Mouse (Mus musculus) heart, embryonic 14.5 days (tissue): Measurements from ENCODE around the gene Rgs6. TPM values are rescaled to one million over a fixed set of nuclear protein-coding genes. Genes with fewer than 3 reads are reported as not detected.

Source experiments
- ATAC-seq: fragments of 200-750 bp; cut with Nextera tagmentation; 2 replicates; pipeline ENCODE4 v1.8.0; 2017; ENCODE audit warnings: low read depth, moderate TSS enrichment; ENCODE audit not compliant: insufficient number of reproducible peaks, insufficient read depth, low FRiP score
- H3K27ac ChIP-seq, 2 experiments: fragments of 200-500 bp in 1 of 2; fragments of 300-500 bp in 1 of 2; sonication (generic) in 1 of 2; replicated peaks in 1 of 2; 2 replicates each; pipeline ENCODE4 v1.5.1; 2012 to 2014; ENCODE audit warnings: low read depth in 2 of 2, low read length in 2 of 2, control low read depth in 1 of 2, mild to moderate bottlenecking in 1 of 2, mixed read lengths in 1 of 2; ENCODE audit not compliant: control insufficient read depth in 1 of 2, insufficient read depth in 1 of 2
- H3K27me3 ChIP-seq: fragments of 300-500 bp; sonication (generic); 2 replicates; pipeline ENCODE4 v1.6.1; 2014; ENCODE audit warnings: mild to moderate bottlenecking, low read length, control low read depth; ENCODE audit not compliant: control insufficient read depth, insufficient read depth
- H3K36me3 ChIP-seq: fragments of 300-500 bp; sonication (generic); 2 replicates; pipeline ENCODE4 v1.6.1; 2014; ENCODE audit warnings: mild to moderate bottlenecking, control low read depth, low read length, mixed read lengths; ENCODE audit not compliant: control insufficient read depth, insufficient read depth
- H3K4me1 ChIP-seq, 2 experiments: fragments of 200-500 bp in 1 of 2; fragments of 300-500 bp in 1 of 2; sonication (generic) in 1 of 2; 2 replicates each; pipeline ENCODE4 v1.6.1; 2012 to 2014; ENCODE audit warnings: low read length in 2 of 2, control low read depth in 1 of 2, mixed read lengths in 1 of 2; ENCODE audit not compliant: control insufficient read depth in 2 of 2, insufficient read depth in 2 of 2
- H3K4me2 ChIP-seq: fragments of 300-500 bp; sonication (generic); 2 replicates; pipeline ENCODE4 v1.6.1; 2014; ENCODE audit warnings: mild to moderate bottlenecking, low read length
- H3K4me3 ChIP-seq, 2 experiments: fragments of 200-500 bp in 1 of 2; fragments of 300-500 bp in 1 of 2; sonication (generic) in 1 of 2; 2 replicates each; pipeline ENCODE4 v1.5.1; 2012 to 2014; ENCODE audit warnings: low read length in 2 of 2, mild to moderate bottlenecking in 2 of 2, control low read depth in 1 of 2, low read depth in 1 of 2, moderate library complexity in 1 of 2; ENCODE audit not compliant: control insufficient read depth in 1 of 2, insufficient read depth in 1 of 2
- H3K9ac ChIP-seq: fragments of 300-500 bp; sonication (generic); 2 replicates; pipeline ENCODE4 v1.6.1; 2014; ENCODE audit warnings: mild to moderate bottlenecking, low read length
- H3K9me3 ChIP-seq: fragments of 300-500 bp; sonication (generic); 2 replicates; pipeline ENCODE4 v1.6.1; 2016; ENCODE audit warnings: low read length, control low read depth; ENCODE audit not compliant: control insufficient read depth
- WGBS: fragments of 180-500 bp; shearing (Covaris S2); extraction: QIAGEN DNeasy Blood & Tissue Kit; methylation state at CpG from one replicate; pipeline ENCODE4 v1.1.7; 2014; 5-methylcytosine and 5-hydroxymethylcytosine counted together
- polyA plus RNA-seq: library from polyadenylated mRNA; unstranded; fragments of >200 nt; fragmentation: Nextera tagmentation; extraction: Ambion mirVana; gene quantifications from 2 replicates; pipeline ENCODE4 v1.2.1, GENCODE M21; 2014

The Rgs6 gene
- polyA plus RNA-seq, 1 experiment from 2014 or later, result 17.8 TPM

DNA sequence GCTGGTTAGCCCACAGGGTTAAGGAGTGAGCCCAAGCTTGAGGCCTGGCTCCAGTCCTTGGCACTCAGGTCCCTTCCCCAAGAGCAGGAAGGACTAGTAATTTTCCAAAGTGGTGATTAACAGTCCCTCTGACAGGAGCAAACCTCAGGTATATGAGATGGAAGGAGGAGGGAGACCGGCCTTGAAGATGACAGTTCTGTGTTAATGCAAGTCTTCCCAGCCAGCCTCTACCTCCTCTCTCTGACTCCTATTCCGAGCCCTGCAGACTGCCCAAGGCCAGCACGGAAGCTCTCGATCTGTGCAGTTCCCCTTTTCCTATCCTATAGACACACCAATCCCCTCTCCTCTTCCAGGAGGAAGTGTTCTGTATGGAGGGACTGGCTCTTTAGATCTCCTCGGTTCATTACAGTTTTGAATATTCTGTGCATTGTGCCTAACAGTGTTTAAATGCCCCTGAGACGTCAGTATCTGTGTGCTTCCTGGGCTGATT, 485.8 kb downstream of the Rgs6 start:
- Histone ChIP-seq H3K4me3 (no peak overlapping the region), H3K9ac (no peak overlapping the region), H3K4me1 (peaks cover 23 to 36% of the 10 kb centered on the region in 2 experiments), H3K36me3 (no peaks in the 10 kb centered on the region), H3K4me2 (peak overlapping the region; percentile 24), H3K27me3 (no peaks in the 10 kb centered on the region), H3K9me3 (no peaks in the 10 kb centered on the region), H3K27ac (peak overlapping the region; percentile 80 to 91)
- ATAC-seq, result no peak
- 49% methylated on average over 6 of the region's 6 CpGs for WGBS

DNA sequence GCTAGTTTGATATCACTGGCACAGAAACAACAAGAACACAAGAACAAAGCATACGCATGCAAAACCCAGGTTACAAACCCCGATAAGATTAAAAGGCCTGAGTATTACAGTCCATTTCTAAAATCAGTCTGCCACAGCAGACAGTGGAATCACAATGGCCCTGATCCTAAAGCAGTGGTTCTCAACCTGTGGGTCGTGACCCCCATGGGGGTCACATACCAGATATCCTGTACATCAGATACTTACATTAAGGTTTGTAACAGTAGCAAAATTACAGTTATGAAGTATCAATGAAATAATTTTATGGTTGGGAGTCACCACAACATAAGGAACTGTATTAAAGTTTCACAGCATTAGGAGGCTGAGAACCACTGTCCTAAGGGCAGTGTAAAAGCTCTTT, 488.1 kb downstream of the Rgs6 start:
- Histone ChIP-seq H3K4me2 (no peak overlapping the region), H3K4me1 (peaks cover 23 to 36% of the 10 kb centered on the region in 2 experiments), H3K36me3 (no peaks in the 10 kb centered on the region), H3K9ac (no peak overlapping the region), H3K9me3 (no peaks in the 10 kb centered on the region), H3K27me3 (no peaks in the 10 kb centered on the region), H3K27ac (no peak overlapping the region; a peak in 1 of 4 replicates), H3K4me3 (no peak overlapping the region)
- 85% methylated on average over 3 of the region's 3 CpGs for WGBS
- no peak for ATAC-seq

- Histone ChIP-seq H3K27ac (no peak overlapping the region), H3K4me1 (peaks cover 20 to 25% of the 10 kb centered on the region in 2 experiments), H3K4me3 (no peak overlapping the region), H3K4me2 (no peak overlapping the region), H3K27me3 (no peaks in the 10 kb centered on the region), H3K9ac (no peak overlapping the region), H3K9me3 (no peaks in the 10 kb centered on the region), H3K36me3 (no peaks in the 10 kb centered on the region)
- WGBS, result 81% methylated on average over 2 of the region's 2 CpGs
- ATAC-seq, result no peak
These were observed 489.4 kb downstream of the Rgs6 start for GRCm38 (mm10) chr12:83077486-83077885.

DNA sequence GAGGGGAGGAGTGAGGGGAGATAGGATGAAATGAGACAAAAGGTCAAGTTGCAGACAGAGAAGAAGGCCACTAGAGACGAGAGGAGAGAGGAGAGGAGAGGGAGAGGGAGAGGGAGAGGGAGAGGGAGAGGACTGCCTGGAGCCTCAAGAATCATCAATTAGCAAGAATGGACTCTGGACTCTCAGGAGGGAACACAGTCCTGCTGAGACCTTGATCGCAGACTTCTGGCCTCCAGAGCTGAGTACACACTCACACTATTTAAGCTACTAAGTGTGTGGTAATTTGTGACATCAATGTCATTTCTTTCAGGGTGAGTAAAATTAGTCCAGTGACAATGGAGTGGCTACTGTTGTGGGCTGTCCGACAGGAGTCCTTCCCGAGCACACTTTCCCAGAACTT, 495.3 kb downstream of the Rgs6 start:
- no peaks in the 10 kb centered on the region for H3K9me3 ChIP-seq
- H3K4me3 ChIP-seq, result no peak overlapping the region
- 87% methylated on average over 3 of the region's 4 CpGs for WGBS
- H3K4me1 ChIP-seq, result peaks cover 8 to 14% of the 10 kb centered on the region in 2 experiments
- no peak for ATAC-seq
- H3K9ac ChIP-seq, result no peak overlapping the region
- no peaks in the 10 kb centered on the region for H3K27me3 ChIP-seq
- H3K36me3 ChIP-seq, result no peaks in the 10 kb centered on the region
- no peak overlapping the region for H3K27ac ChIP-seq
- H3K4me2 ChIP-seq, result no peak overlapping the region

- no peaks in the 10 kb centered on the region for H3K27me3 ChIP-seq
- no peak overlapping the region for H3K9ac ChIP-seq
- H3K4me3 ChIP-seq, result no peak overlapping the region
- peaks cover 8 to 14% of the 10 kb centered on the region in 2 experiments for H3K4me1 ChIP-seq
- H3K36me3 ChIP-seq, result no peaks in the 10 kb centered on the region
- no peak overlapping the region for H3K4me2 ChIP-seq
- 93% methylated on average over 5 of the region's 5 CpGs for WGBS
- H3K9me3 ChIP-seq, result no peaks in the 10 kb centered on the region
- H3K27ac ChIP-seq, result no peak overlapping the region
- no peak for ATAC-seq
These were observed 496.5 kb downstream of the Rgs6 start for GRCm38 (mm10) chr12:83084614-83085013.

DNA sequence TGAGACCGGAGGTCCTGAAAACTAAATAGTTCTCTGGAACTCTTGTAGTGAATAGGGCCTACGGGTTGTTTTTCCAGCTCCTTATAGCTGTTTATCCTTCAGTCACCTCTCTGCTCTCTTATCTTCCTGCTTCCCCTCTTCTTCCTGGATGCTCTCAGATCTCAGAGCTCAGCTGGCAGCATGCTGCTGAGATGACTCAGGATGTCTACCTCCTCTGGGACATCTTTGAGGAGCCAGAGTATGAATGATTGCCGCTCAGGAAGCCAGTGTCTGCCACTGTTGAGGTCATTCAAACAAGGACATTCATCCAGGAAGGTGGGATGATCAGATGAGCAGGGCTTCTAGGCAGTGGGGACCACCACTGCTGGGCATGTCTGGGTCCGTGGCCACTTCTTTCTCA, 498.9 kb downstream of the Rgs6 start:
- no peaks in the 10 kb centered on the region for H3K27me3 ChIP-seq
- no peak overlapping the region for H3K9ac ChIP-seq
- peak overlapping the region; percentile 46 to 51 for H3K27ac ChIP-seq
- H3K4me1 ChIP-seq, result peaks cover 8 to 14% of the 10 kb centered on the region in 2 experiments
- no peak overlapping the region for H3K4me3 ChIP-seq
- no peak overlapping the region for H3K4me2 ChIP-seq
- 52% methylated on average over 4 of the region's 4 CpGs for WGBS
- no peaks in the 10 kb centered on the region for H3K9me3 ChIP-seq
- ATAC-seq, result peak; percentile 31; the same call in 1 of the 2 replicates
- H3K36me3 ChIP-seq, result no peaks in the 10 kb centered on the region

DNA sequence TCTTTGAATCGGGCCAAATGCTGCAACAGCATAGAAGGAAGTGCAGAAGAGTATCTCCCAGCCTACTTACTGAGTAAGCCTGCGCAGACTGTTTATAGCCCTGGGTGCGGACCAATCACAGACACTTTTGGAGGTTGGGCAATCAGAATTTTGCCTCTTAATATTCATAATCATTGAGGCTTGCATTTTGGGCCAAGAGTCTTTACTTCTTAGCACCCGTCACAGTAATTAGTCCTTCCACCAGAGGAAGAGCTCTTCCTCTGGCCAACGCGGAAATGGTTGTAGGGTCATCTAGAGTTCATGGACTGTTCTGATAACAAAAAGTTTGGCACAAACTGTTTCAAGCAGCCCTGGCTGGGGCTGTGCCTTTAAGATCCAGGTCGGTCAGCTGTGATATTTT, 499.5 kb downstream of the Rgs6 start:
- no peak for ATAC-seq
- H3K9ac ChIP-seq, result peak overlapping the region; percentile 40; the same call in 1 of the 2 replicates
- WGBS, result 34% methylated on average over 7 of the region's 7 CpGs
- H3K4me1 ChIP-seq, result peaks cover 8 to 14% of the 10 kb centered on the region in 2 experiments
- no peaks in the 10 kb centered on the region for H3K36me3 ChIP-seq
- no peak overlapping the region for H3K4me3 ChIP-seq
- peak overlapping the region; percentile 29 for H3K4me2 ChIP-seq
- H3K9me3 ChIP-seq, result no peaks in the 10 kb centered on the region
- H3K27ac ChIP-seq, result peak overlapping the region; percentile 46 to 51
- H3K27me3 ChIP-seq, result no peaks in the 10 kb centered on the region

DNA sequence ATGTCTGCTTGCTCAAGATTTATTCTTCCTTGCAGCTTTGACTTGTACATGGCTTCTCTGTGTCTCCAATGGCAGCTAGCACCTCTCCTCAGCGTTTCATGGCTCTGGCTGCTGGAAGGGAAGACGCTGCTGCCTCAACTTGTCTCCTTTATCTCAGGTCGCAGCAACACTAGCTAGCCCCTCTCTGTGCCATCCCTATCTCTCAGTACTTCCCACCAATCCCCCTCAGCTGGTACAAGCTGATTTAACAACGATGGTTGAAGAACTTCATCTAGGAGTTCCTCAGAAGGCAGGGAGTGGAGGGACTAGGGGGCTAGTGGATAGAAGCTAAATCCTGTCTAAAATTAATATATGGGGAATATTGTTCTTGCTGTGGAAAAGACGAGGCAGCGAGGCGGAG, 503.9 kb downstream of the Rgs6 start:
- Histone ChIP-seq H3K27ac (no peak overlapping the region), H3K9me3 (no peaks in the 10 kb centered on the region), H3K9ac (no peak overlapping the region), H3K4me3 (no peak overlapping the region), H3K27me3 (no peaks in the 10 kb centered on the region), H3K36me3 (no peaks in the 10 kb centered on the region), H3K4me1 (peaks cover 8 to 10% of the 10 kb centered on the region in 2 experiments), H3K4me2 (no peak overlapping the region)
- ATAC-seq, result no peak
- 65% methylated on average over 7 of the region's 7 CpGs for WGBS
